Mouse (Mus musculus): ENCODE results near the gene Kif28.
"Not testable (repeated sequence)": the region's sequence is repeated elsewhere in the genome, so short reads cannot be mapped to it uniquely, and the experiment has no call there.

Kif28 gene

DNA sequence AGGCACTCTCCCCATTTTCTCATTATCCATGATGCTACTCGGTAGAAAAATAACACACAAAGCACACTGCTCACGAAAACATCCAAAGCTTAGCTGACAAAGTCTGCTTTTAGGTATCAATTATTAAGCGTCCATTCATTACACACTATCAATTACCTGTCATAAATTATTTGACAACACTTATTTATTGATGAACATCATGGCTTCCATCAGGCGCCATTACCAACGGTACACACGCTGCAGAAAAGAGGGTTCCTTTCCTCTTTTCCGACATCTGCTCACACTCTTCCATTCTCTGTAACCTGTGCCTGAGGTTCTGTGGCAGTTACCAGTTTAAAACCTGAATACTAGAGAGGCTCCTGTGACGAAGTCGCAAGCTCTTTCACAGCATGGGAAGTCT is at the start of gene Kif28:
Kif28 (minus strand) TSS at position 101 of the 400 bp plus-strand sequence.
- no peak for DNase-seq (ENCODE audit: low spot score)

GRCm38 (mm10) chr1:179787281-179787680 is 42.2 kb upstream of the Kif28 start:
- DNase-seq (ENCODE audit: low spot score), result no peak

GRCm38 (mm10) chr1:179785502-179785901 is 40.4 kb upstream of the Kif28 start:
- DNase-seq (ENCODE audit: low spot score), result no peak

- no peak for DNase-seq (ENCODE audit: low spot score)
Observed at GRCm38 (mm10) chr1:179784098-179784497, 39.0 kb upstream of the Kif28 start.

DNA sequence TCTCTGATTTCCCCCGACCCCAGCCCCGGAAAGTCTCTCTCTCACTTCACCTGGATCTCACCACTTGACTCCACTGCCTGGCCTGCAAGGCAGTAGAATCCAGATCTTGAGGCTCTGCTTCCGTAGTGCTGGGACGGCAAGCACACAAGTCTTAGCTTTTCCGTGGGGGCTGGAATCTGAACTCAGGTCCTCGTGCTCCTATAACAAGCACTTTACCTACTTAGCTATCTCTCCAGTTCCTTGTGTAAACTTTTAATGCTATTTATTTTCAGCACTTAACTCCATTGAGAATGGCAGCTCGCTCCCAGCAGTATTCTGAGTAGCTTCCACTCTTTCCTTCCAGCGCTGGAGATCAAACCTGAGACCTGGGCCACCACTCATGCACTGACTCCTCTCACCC is 31.8 kb upstream of the Kif28 start:
- DNase-seq (ENCODE audit: low spot score), result no peak

GRCm38 (mm10) chr1:179760553-179760952 is 15.5 kb upstream of the Kif28 start:
- DNase-seq (ENCODE audit: low spot score), result no peak

DNA sequence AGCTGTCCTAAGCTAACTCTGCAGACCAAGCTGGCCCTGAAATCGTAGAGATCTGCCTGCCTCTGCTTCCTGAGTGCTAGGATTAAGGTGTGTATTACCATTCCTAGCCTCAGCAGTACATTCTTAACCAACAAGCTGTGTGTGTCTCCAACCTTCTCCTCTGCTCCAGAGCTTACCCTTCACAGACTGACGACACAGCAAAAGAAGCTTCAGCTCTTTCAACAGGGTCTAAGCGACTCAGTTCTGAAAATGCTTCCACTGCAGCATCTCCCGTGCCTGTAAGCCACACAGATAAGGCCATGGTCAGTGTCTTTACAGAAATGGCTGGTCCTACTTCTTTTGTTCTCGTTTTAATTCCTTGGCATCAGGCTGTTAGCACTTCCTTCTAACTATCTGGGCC is 15.0 kb upstream of the Kif28 start:
- DNase-seq (ENCODE audit: low spot score), result no peak

GRCm38 (mm10) chr1:179756477-179756876 is 11.4 kb upstream of the Kif28 start:
- DNase-seq (ENCODE audit: low spot score), result no peak

- DNase-seq (ENCODE audit: low spot score), result no peak
Observed at GRCm38 (mm10) chr1:179753006-179753405, 7.9 kb upstream of the Kif28 start.

GRCm38 (mm10) chr1:179752276-179752675 is 7.2 kb upstream of the Kif28 start:
- no peak for DNase-seq (ENCODE audit: low spot score)

DNA sequence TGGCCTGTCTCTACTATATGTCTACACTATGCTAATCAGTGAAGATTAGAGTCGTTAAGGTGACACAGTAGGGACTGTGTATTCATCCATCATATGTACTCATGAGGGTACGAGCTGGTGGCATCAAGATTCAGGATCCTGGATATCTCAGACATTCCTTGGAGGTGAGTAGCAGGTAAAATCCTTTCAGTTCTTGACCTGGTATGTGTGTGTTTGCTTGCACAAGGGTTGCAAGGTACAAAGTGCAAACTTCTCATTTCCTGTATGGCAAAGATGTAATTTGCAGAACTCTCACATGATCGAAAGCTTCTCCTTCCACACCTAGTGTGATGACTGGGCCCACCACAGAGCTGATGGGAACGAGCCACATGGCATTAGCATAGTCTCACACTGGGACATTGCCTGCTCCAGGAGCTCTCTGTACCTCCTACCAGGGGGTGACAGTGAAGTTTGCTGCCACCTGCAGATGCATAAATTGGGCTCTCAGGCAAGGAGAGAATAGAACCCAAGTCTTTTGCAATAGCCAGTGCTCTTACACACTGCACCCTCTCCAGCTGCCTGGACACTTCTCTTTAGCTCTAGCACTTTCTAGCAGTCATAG is 1.4 kb downstream of the Kif28 start:
- no peak for DNase-seq (ENCODE audit: low spot score)

DNA sequence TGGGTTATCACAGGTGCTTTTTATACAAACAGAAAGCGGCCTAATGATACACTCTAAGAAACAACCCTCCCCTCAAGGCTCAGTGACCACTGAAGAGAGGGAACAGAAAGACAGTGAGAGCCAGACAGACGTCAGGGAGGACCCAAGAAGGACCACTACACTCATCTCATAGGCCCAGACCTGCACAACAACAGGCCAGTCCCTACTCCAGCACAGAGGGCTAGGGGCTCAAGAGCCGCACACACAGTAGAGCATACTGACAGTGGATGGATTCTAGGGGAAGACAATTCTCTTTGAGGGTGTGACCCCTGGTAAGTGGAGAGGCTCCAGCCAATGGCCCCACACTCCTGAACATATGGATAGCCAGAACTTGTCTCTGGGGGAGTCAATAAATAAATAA is 8.6 kb downstream of the Kif28 start:
- DNase-seq (ENCODE audit: low spot score), result no peak

GRCm38 (mm10) chr1:179734500-179735474 is 10.3 kb downstream of the Kif28 start:
- peak; percentile 18 for DNase-seq (ENCODE audit: low spot score)

DNA sequence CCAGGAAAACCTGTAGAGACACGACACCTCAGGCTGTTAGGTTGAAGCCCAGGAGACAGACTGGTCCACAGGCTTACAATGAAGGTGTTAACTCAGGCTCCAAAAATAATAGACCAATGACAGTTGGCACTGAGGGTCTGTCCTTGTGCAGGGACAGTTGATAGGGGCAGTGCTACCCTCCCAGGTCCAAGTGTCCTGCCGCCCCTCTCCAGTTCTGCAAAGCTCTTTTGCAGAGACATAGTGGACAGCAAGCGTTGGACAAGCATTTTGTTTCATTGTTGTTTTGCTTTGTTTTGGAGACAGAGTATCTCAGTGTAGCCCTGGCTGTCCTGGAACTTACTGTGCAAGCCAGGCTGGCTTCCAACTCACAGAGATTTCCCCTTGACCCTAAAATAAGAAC is 13.7 kb downstream of the Kif28 start:
- no peak for DNase-seq (ENCODE audit: low spot score)

- no peak for DNase-seq (ENCODE audit: low spot score)
Observed at GRCm38 (mm10) chr1:179728661-179729060, 16.4 kb downstream of the Kif28 start.

DNA sequence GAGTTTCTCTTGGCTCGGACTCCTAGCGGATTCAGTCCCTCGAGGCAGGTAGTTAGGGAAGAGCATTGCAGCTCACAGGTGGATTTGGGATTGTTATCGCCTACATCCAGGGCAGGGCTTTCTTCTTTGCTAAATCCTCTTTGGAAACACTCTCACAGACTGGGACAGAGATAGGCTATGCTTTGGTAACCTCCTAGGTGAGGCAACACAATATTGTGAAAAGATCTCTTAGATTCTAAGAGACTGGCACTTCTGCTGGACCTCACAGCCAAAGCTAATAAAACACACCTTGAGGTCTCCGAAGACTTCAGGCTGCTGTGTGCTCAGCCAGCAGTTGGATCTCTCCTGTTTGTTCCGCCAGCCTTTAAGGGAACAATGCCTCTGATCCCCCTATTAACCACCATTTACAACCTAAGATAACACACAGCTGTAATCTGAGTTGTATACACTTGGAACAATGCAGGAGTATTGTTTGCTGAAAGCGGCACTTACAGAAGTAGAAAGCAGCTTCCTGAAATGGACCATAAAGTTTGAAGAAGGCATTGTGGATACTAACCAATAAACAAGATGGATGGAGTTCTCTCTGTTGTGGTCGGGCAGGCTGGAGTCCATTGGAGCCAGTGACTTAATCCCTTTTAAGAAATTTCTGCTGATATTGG is 22.1 kb downstream of the Kif28 start:
- no peak for DNase-seq (ENCODE audit: low spot score)

DNA sequence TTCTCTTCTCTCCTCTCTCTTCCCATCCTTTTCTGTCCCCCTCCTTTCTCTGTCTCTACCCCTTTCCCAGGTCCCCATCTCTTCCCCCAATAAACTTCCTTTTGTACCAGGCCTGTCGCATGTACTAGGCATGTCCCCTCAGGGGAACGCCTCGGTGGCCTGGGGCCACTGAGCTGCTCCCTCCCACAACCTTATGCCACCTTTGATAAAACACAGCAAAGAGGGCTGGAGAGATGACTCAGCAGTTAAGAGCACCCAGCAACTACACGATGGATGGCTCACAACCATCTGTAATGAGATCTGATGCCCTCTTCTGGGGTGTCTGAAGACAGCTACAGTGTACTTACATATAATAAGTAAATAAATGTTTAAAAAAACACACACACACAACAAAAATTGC is 29.3 kb downstream of the Kif28 start:
- no peak for DNase-seq (ENCODE audit: low spot score)

DNA sequence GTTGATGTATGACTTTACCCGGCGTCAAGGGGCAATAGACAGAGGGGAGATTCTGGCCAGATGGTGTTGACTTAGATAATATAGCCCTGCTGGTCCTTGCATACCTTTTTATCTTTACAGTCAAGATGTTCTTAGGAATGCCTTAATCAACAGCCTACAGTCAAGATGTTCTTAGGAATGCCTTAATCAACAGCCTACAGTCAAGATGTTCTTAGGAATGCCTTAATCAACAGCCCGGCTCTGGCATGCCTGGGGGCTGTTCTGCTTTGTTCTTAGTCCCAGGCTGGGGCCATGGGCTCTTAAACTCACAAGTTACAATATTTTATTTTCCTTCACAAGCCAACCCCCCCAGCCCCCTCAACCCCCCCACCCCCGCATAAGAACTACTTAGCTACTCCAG is 29.8 kb downstream of the Kif28 start:
- DNase-seq (ENCODE audit: low spot score), result not testable (repeated sequence)

DNA sequence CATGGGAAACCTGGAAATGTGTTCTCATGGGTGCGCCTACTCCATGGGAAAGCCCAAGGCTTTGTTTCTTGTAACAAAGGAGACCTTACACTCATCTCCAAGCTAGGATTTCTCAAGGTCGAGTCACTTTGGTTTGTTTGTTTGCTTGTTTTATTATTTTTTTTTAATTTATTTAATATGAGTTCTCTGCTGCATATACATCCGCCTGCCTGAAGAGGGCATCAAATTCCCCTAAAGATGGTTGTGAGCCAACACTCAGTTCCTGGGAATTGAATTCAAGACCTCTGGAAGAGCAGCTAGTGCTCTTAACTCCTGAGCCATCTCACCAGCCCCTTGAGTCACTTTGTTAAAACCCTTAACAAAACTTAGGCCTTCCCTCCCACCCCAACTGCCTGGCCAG is 31.7 kb downstream of the Kif28 start:
- no peak for DNase-seq (ENCODE audit: low spot score)

DNA sequence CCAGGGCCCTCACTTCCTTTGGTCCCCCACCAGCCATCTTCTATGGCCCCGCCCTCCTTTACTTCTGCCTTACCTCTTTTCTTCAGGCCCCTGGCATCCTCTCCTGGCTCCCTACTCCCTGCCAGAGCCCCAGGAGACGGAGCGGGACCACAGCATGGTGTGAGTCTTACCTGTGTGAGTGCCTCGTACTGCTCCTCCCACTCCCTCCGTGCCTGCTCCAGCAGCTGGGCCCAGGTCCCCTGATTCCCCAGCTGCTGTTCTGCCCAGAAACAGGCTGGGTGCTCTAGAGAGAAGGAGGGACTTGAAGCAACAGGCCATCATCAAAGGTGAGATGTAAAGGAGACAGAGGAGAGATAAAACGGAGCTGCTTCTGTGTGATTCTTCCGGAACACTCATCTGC is 32.4 kb downstream of the Kif28 start:
- DNase-seq (ENCODE audit: low spot score), result no peak

DNA sequence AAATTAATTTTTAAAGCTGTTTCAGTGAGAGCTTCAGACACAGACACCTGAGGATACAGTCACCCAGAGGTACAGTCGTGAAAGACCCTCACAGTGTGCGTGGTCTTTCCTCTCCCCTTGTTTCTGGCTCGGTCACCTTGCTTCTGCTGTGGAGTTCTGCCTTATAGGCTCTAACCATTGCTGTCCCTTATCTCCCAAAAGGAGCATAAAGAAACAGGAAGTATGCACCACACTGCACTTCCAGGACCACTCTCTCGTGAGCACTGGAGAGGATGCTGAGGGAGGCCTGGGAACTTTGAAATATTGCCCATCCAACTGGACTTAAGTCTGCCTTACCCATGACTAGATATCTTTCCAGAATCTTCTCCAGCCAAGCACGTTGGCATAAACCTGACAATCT is 34.3 kb downstream of the Kif28 start:
- DNase-seq (ENCODE audit: low spot score), result no peak

- DNase-seq (ENCODE audit: low spot score), result no peak
Observed at GRCm38 (mm10) chr1:179709390-179709789, 35.7 kb downstream of the Kif28 start.

DNA sequence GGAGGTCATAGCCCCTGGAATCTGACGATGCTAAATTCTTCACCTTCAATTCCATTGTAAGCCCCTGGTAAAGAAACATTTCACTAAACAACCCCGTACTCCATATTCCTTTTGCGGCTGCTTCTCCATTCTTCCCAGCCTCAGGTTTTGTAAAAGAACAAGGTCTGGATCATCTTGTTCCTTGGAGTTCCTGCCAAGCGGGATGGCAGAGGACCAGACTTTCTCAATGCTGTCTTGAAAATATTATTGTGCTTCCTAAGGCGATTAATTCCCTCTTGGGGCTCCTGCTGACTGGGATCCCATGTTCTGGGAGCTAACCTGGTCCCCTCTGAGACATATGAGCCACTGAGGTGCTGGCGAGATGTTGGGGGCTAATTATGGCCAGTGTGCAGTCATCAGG is 39.9 kb downstream of the Kif28 start:
- no peak for DNase-seq (ENCODE audit: low spot score)

All from urinary bladder, postnatal 10 days (tissue).